Mouse (Mus musculus): ENCODE measurements at regions not wholly inside any gene's neighbourhood (a gene's known extent, or its start where the extent isn't known, plus 50 kb on each side); places are given as distances from the start of the nearest gene placed in this dataset.

DNA sequence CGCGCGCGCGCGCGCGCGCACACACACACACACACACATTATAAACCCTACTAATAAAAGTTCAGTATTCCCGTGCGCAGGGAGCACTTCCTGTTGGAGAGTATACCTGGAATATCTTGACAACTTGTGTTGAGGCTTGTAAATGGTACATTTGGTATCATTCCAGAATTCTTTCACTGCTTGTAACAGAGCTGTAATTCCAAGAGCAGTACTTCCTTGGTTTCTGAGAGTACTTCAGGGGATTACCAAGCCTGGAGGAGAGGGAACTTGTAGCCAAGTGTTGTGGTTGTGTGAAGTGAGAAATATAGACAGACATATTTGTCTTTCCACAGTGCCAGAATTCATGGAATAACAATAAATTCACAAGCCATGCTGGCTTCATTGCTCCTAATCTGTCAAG, 177.2 kb downstream of the Sdhaf3 start:
- TF ChIP-seq ELF1 (IDR thresholded peaks at IDR 0.05; ENCODE audit: low read depth, low read length) (no peak), CHD1 (IDR thresholded peaks at IDR 0.05; ENCODE audit: low read depth, low read length) (no peak), POLR2A (IDR thresholded peaks at IDR 0.05; ENCODE audit: control insufficient read depth in 1 of 2, insufficient read depth in 1 of 2, low read depth in 1 of 2, low read length in 2 of 2, poor library complexity in 1 of 2) (no peak), EP300 (IDR thresholded peaks at IDR 0.05; ENCODE audit: low read depth in 1 of 2, low read length in 2 of 2) (no peak), CTCF (IDR thresholded peaks at IDR 0.05 in 2 of 3, conservative IDR thresholded peaks at IDR 0.05 in 1 of 3; ENCODE audit: control insufficient read depth in 1 of 3, insufficient read depth in 1 of 3, low read depth in 2 of 3, low read length in 3 of 3, poor library complexity in 1 of 3, severe bottlenecking in 1 of 3) (no peak), POLR2AphosphoS2 (IDR thresholded peaks at IDR 0.05; ENCODE audit: low read length) (no peak), GATA1 (IDR thresholded peaks at IDR 0.05; ENCODE audit: low read depth, low read length) (no peak), NELFE (IDR thresholded peaks at IDR 0.05; ENCODE audit: low read depth, low read length) (no peak), MEF2A (IDR thresholded peaks at IDR 0.05; ENCODE audit: extremely low read depth, insufficient replicate concordance, low read depth, low read length, poor library complexity, severe bottlenecking) (no peak), MYC (IDR thresholded peaks at IDR 0.05; ENCODE audit: low read depth, low read length) (no peak), HCFC1 (IDR thresholded peaks at IDR 0.05; ENCODE audit: low read depth, low read length) (no peak), CHD2 (IDR thresholded peaks at IDR 0.05; ENCODE audit: low read length) (no peak)
